Comparison of ENCODE assay signal across 23 mouse cellular contexts in genomic region chr15:32171764-32172163, GRCm38 (mm10). TPM values are rescaled to one million over a fixed set of nuclear protein-coding genes. Genes with fewer than 3 reads are reported as not detected.
DNase-seq lines count a peak whose midpoint lies in the region; ATAC-seq lines count a peak whose summit lies in the region.
"Had no signal": no experiment of that assay in that cellular context is flagged by ENCODE, and none has a peak within 500 bp of the region (broad histone marks: within the 10 kb centered on the region; RNA-seq: fewer than 3 reads in every experiment).

No protein-coding gene starts in this region.

- no peaks in the 10 kb centered on the region for H3K36me3 ChIP-seq in hindbrain, embryonic 12.5 days
- no peaks in the 10 kb centered on the region for H3K36me3 ChIP-seq in hindbrain, embryonic 14.5 days (replicated peaks; ENCODE audit: control insufficient read depth, insufficient read depth)
- no peaks in the 10 kb centered on the region for H3K36me3 ChIP-seq in forebrain, embryonic 11.5 days (ENCODE audit: control insufficient read depth, insufficient read depth, low read length)
- no peaks in the 10 kb centered on the region for H3K36me3 ChIP-seq in forebrain, embryonic 16.5 days (ENCODE audit: control insufficient read depth, insufficient read depth)
- H3K36me3 ChIP-seq: G1E had no signal

- no peak overlapping the region for H3K4me2 ChIP-seq in hindbrain, embryonic 12.5 days (replicated peaks)
- H3K4me2 ChIP-seq in hindbrain, embryonic 14.5 days (replicated peaks): no peak overlapping the region
- no peak overlapping the region for H3K4me2 ChIP-seq in forebrain, embryonic 11.5 days (ENCODE audit: low read depth, low read length, severe bottlenecking)
- H3K4me2 ChIP-seq in forebrain, embryonic 16.5 days (ENCODE audit: low read length): 0 out of 2 replicates have a peak overlapping the region, but pooled peaks have one; percentile 5

- no peaks in the 10 kb centered on the region for H3K27me3 ChIP-seq in hindbrain, embryonic 12.5 days
- H3K27me3 ChIP-seq in hindbrain, embryonic 14.5 days (ENCODE audit: control insufficient read depth, insufficient read depth, low read length): no peaks in the 10 kb centered on the region
- H3K27me3 ChIP-seq in forebrain, embryonic 11.5 days (ENCODE audit: control insufficient read depth, insufficient read depth, low read length): no peaks in the 10 kb centered on the region
- no peaks in the 10 kb centered on the region for H3K27me3 ChIP-seq in forebrain, embryonic 16.5 days (replicated peaks; ENCODE audit: control insufficient read depth, insufficient read depth, low read length)

- intact Hi-C loops in left cerebral cortex, postnatal 4 days (cut with DNase I): no loop called here
- intact Hi-C loops in left cerebral cortex, postnatal 10 days (cut with DNase I): no loop called here

- no peak overlapping the region for H3K27ac ChIP-seq in hindbrain, embryonic 12.5 days
- no peak overlapping the region for H3K27ac ChIP-seq in hindbrain, embryonic 14.5 days
- H3K27ac ChIP-seq in forebrain, embryonic 11.5 days (ENCODE audit: low read depth, low read length): 0 out of 2 replicates have a peak overlapping the region, but pooled peaks have one; percentile 1
- H3K27ac ChIP-seq in forebrain, embryonic 16.5 days (ENCODE audit: low read length): peak overlapping the region; percentile 72
- H3K27ac ChIP-seq: left cerebral cortex, adult 2 months had no signal

- DNase-seq in hindbrain, embryonic 14.5 days (ENCODE audit: low spot score): no peak
- DNase-seq in left cerebral cortex, postnatal 4 days: peak; percentile 4
- DNase-seq in left cerebral cortex, postnatal 10 days (ENCODE audit: extremely low spot score in 1 of 2, low spot score in 2 of 2): no peak
- no peak for DNase-seq in forebrain, embryonic 11.5 days (ENCODE audit: low spot score)
- no peak for DNase-seq in adipocyte (ENCODE audit: low spot score)
- DNase-seq in cerebellum, adult 11 months: no peak
- DNase-seq: adrenal gland, adult 2 months; cerebellum, adult 2 months; kidney, postnatal 25 days; liver; lung, adult 2 months; lung, postnatal 4 days; thymus, postnatal 36 days had no signal

- H3K4me1 ChIP-seq in hindbrain, embryonic 12.5 days: peaks cover 11% of the 10 kb centered on the region
- peaks cover 13% of the 10 kb centered on the region for H3K4me1 ChIP-seq in hindbrain, embryonic 14.5 days (replicated peaks; ENCODE audit: control insufficient read depth, insufficient read depth, low read length)
- H3K4me1 ChIP-seq in forebrain, embryonic 11.5 days (replicated peaks; ENCODE audit: control insufficient read depth, insufficient read depth, low read length): no peaks in the 10 kb centered on the region; the same call in 1 of the 2 replicates
- peaks cover 19% of the 10 kb centered on the region for H3K4me1 ChIP-seq in forebrain, embryonic 16.5 days (replicated peaks; ENCODE audit: control insufficient read depth, insufficient read depth, low read length)

- H3K9me3 ChIP-seq in hindbrain, embryonic 12.5 days (replicated peaks): no peaks in the 10 kb centered on the region
- no peaks in the 10 kb centered on the region for H3K9me3 ChIP-seq in hindbrain, embryonic 14.5 days (ENCODE audit: control insufficient read depth, low read length)
- H3K9me3 ChIP-seq in forebrain, embryonic 11.5 days (ENCODE audit: control insufficient read depth, low read length): no peaks in the 10 kb centered on the region
- peaks cover 3% of the 10 kb centered on the region; the same call in 1 of the 2 replicates for H3K9me3 ChIP-seq in forebrain, embryonic 16.5 days (ENCODE audit: control insufficient read depth, low read length)

- no peak overlapping the region for H3K4me3 ChIP-seq in hindbrain, embryonic 12.5 days
- H3K4me3 ChIP-seq in hindbrain, embryonic 14.5 days (replicated peaks; ENCODE audit: low read length): no peak overlapping the region
- no peak overlapping the region for H3K4me3 ChIP-seq in forebrain, embryonic 11.5 days (ENCODE audit: low read depth, low read length)
- no peak overlapping the region for H3K4me3 ChIP-seq in forebrain, embryonic 16.5 days (replicated peaks; ENCODE audit: low read length)
- H3K4me3 ChIP-seq: left cerebral cortex, adult 2 months had no signal

- H3K9ac ChIP-seq in hindbrain, embryonic 12.5 days: no peak overlapping the region
- no peak overlapping the region for H3K9ac ChIP-seq in hindbrain, embryonic 14.5 days
- no peak overlapping the region for H3K9ac ChIP-seq in forebrain, embryonic 11.5 days (ENCODE audit: low read length)
- no peak overlapping the region for H3K9ac ChIP-seq in forebrain, embryonic 16.5 days (replicated peaks; ENCODE audit: low read depth, low read length)

- peak; percentile 48; the same call in 1 of the 2 replicates for ATAC-seq in hindbrain, embryonic 12.5 days (ENCODE audit: low FRiP score)
- no peak for ATAC-seq in hindbrain, embryonic 14.5 days (ENCODE audit: low FRiP score)
- ATAC-seq in forebrain, embryonic 11.5 days (replicated peaks; ENCODE audit: low FRiP score): peak; percentile 40
- peak; percentile 51 for ATAC-seq in forebrain, embryonic 16.5 days

- WGBS in hindbrain, embryonic 12.5 days: 32% methylated on average over 6 of the region's 6 CpGs
- WGBS in hindbrain, embryonic 14.5 days: 29% methylated on average over 6 of the region's 6 CpGs
- 35% methylated on average over 6 of the region's 6 CpGs for WGBS in forebrain, embryonic 11.5 days
- 16% methylated on average over 6 of the region's 6 CpGs for WGBS in forebrain, embryonic 16.5 days

RNA-seq across cellular contexts. Expression of gene Tas2r119, which starts 5.3 kb away (rescaled TPM):
- polyA plus RNA-seq in hindbrain, embryonic 12.5 days (2016; fragmentation: Nextera tagmentation; extraction: Ambion mirVana): not detected in 2 replicates
- polyA plus RNA-seq in hindbrain, embryonic 14.5 days (2014; fragmentation: Nextera tagmentation; extraction: Ambion mirVana): not detected in 2 replicates
- not detected for total RNA-seq in left cerebral cortex, postnatal 4 days (2021)
- total RNA-seq in left cerebral cortex, postnatal 10 days (2021): not detected
- not detected in 2 replicates for polyA plus RNA-seq in forebrain, embryonic 11.5 days (2014; fragmentation: Nextera tagmentation; extraction: Ambion mirVana)
- not detected in 2 replicates for polyA plus RNA-seq in forebrain, embryonic 16.5 days (2015; fragmentation: Nextera tagmentation; extraction: Ambion mirVana)
- total RNA-seq: adrenal gland, adult 2 months; gastrocnemius, adult 18-20 months; granulocyte monocyte progenitor cell, adult 5-6 weeks; left cerebral cortex, adult 2 months had no signal
- polyA plus RNA-seq: adrenal gland, adult 2 months; cerebellum, adult 2 months; cortical plate, adult 2 months; G1E; heart, embryonic 16.5 days; lung, adult 2 months; neural tube, embryonic 14.5 days; testis, adult 2 months had no signal

Comparison
In these comparisons a context has a peak if more than half of its experiments do, and no peak if none do; other contexts are left out.
1. H3K27ac ChIP-seq: peak in forebrain, embryonic 11.5 days (single experiment) and forebrain, embryonic 16.5 days (single experiment); none in hindbrain, embryonic 12.5 days (single experiment) and hindbrain, embryonic 14.5 days (single experiment).